Mouse (Mus musculus) liver, embryonic 14.5 days (tissue): Measurements from ENCODE around the gene Gm19402.

ENCODE experiments used
- CTCF ChIP-seq: IDR thresholded peaks from 2 replicates; pipeline ENCODE4 v1.5.1; 2016; ENCODE audit warnings: antibody characterized with exemption, low read depth, control low read depth
- EP300 ChIP-seq: IDR thresholded peaks from 2 replicates; pipeline ENCODE4 v1.6.1; 2016; ENCODE audit warnings: antibody characterized with exemption, low read depth

DNA sequence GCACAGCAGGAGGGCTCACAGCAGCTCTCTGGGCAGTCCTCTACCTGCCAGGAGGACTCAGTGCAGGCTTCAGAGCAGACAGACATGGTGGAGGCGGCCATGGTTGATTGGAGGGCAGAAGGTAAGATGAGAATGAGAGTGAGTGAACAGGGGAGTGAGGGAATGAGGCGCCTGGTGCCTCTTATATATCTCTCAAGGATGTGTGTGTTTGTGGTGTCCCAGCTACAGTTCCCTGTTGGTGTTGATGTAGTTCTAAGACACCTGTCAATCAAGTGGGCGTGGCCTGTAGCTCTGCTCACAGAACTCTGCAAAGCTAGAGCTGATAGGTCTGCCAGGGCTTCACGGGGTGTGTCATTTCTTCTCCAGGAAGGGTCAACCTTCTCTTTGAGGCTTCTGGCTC lies 6.6 kb upstream of the Gm19402 start, which contains the start of gene Gm9508:
- TF ChIP-seq CTCF = no peak
- no peak for TF ChIP-seq EP300
